Mouse (Mus musculus): ENCODE measurements around the gene Cabp1.

The Cabp1 gene

DNA sequence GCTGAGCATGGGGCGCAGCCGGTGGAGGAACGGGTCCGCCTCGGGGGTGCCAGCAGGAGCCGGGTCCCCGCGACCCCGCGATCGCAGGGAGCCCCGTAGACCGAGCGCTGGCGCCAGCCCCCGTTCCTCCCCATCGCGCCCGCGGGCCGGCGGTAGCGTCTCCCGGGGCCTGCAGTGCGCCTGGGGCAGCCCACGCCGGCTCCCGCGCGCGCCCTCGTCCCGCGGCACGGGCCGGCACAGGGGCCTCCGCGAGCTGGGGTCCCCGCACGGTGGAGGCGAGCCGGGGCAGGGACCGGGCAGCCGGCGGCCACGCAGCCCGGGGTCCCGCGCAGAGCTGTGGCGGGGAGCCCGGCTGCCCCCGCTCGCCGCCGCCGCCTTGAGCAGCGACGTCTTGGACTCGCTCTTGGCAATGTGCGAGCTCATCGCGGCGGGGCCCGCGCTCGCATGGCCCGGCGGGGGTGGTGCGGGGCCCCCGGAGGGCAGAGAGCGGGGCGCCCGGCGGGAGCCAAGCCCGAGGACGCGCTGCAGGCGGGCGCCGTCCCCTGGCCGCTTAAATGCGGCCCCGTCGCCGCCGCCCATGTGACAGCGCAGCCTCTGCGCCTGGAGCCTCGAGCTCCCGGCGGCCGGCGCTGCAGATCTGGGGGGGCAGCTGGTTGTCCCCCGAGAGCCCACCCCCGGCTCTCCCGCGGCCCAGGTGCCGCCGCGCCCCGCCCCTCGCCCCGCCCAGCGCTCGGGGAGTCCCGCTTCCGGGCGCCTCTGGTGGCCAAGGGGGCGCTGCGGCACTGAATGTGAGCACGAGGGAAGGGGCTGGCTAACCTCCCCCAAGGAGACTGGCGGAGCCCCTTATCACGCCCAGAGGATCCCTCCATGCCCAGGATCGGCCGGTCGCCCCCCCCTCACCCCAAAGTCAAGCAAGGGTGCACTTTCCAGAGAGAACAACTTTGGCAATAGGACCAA is at the start of gene Cabp1:
Cabp1 (minus strand) TSS at position 713 of the 957 bp plus-strand sequence.
- DNase-seq (ENCODE audit: low spot score), result no peak

DNA sequence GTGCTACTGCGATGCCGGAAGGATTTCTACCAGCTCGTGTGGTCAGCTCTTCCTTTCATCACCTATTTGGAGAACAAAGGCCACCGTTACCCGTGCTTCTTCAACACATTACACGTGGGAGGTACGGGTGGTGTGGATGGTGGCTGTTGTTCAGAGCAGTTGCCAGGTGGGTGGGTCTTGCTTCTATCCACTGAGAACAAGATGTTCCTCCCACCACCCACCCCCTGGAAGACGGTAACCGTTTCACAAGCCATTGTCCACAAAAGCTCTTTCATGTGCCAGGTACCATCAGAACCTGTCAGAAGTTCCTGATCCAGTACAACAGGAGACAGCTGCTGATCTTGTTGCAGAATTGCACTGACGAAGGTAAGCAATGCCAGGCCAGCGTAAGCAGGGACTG is 46.0 kb upstream of the Cabp1 start:
- DNase-seq (ENCODE audit: low spot score), result no peak

DNA sequence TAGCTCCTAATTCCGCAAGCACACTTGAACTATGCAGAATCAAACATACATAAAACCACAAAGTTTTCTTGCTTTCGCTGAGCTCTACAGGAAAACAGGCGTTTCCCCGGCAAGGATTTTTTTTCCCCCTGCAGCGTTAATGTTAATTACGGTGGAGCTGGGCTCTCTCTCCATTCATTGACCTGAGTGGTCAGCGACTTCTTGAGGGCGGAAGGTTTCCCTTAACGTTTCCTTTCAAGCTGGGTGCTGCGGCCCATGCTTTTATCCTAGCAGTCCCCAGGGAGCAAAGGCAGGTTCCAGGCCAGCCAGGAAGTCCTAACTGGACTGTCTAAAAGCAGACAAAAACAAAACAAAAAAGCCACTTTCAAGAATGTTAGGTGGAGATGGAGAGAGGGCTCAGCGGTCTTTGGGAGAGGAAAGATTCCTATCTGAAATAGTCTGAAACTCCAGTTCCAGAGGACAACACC is 44.6 kb upstream of the Cabp1 start:
- no peak for DNase-seq (ENCODE audit: low spot score)

DNA sequence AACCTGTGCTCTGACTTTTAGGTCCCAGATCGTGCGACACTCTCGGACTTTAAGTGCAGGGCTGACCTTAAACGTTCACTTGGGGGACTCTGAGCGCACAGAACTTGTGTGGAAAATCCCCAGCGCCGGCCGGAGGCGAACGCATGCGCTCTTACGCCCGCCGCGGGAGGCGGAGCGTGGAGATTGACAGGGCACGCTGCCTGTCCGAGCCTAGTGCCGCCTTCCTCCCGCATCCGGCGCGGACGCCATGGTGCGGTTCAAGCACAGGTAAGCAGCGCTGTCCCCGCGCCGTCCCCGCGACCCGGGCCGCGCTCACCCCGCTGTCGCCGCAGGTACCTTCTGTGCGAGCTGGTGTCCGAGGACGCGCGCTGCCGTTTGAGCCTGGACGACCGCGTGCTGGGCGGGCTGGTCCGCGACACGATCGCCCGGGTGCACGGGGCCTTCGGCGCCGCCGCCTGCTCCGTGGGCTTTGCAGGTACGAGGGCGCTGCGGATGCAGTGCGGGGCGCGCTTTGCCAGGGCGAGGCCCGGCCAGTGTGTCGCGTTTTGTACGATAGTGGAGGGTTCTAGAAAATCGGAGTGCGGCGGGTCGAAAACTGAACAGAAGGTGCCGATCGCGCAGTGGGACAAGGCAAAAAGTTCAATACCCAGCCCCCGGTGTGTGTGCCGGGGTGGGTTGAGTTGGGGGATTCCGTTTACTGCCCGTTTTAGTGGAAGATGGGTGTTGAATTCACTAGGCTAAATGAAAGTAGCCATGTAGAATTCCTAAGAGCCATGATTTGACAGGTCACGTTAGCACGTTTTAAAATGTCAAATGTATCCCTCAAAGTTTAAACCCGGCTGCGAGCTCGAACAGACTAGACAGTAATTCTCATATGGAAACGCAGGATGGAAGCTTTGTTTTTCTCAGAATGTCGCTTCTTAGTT is 43.9 kb upstream of the Cabp1 start:
- peak; percentile 71 for DNase-seq (ENCODE audit: low spot score)

DNA sequence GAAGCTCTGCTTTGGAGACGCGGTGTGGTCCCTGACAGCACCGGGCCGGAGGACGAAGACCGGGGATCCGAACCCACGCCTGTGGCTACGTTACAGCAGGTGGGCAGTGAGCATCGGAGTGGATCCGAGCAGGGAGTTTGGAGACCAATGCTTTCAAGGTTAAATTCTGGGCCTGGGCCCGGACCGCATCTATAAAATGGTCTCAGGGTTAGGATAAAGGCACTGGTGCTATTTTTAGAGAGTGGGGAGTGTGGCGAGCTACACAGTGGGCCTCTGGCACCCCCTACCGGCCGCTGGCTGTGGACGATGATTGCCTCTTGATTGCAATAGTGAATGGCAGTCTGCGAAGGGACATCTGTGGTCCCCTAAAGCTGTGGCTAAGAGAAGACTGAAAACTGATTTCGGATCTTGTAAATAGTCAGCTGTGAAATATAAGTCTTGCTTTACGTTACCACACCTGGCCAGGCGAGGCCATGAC is 41.6 kb upstream of the Cabp1 start, which contains the start of gene Pop5:
Pop5 (plus strand) TSS at position 51 of the 478 bp plus-strand sequence.
- DNase-seq (ENCODE audit: low spot score), result peak; percentile 71

DNA sequence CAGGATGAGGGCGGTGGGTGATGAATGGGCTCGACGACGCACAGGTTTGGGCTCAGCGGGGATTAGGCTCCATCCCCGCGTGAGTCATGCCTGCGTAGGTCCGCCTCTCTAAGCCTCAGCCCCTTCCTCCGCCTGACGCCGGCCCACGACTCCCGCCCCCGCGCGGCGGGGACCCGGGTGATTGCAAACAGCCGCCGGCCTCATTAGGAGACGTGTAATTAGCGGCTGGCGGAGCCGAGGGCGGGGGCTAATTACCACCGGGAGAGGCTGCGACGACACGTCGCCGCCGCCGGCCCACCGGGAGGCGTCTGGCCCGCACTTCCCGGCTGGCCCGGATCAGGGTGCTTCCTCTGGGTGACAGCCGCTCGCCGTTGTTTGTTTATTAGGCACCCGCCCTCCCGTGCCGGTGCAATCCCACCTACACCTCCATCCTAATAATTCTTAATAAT is 41.2 kb upstream of the Cabp1 start:
- DNase-seq (ENCODE audit: low spot score), result peak; percentile 24

DNA sequence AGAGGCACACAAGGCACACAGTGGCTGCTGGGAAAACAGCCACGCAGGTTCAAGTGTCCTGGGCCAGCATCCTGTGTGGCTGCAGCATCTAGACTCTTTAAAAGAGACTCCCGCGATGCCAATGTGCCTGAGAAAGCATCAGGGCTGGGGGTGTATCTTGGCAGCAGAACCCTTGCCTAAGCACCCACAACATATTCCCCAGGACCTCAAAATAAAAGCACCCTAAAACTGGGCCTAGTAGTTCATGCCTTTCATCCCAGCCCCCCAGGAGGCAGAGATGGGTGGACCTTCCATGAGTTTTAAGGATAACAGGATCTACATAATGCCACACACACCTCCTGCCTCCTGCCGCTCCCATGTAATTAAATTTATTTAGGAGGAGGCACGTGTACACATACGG is 40.3 kb upstream of the Cabp1 start:
- no peak for DNase-seq (ENCODE audit: low spot score)

DNA sequence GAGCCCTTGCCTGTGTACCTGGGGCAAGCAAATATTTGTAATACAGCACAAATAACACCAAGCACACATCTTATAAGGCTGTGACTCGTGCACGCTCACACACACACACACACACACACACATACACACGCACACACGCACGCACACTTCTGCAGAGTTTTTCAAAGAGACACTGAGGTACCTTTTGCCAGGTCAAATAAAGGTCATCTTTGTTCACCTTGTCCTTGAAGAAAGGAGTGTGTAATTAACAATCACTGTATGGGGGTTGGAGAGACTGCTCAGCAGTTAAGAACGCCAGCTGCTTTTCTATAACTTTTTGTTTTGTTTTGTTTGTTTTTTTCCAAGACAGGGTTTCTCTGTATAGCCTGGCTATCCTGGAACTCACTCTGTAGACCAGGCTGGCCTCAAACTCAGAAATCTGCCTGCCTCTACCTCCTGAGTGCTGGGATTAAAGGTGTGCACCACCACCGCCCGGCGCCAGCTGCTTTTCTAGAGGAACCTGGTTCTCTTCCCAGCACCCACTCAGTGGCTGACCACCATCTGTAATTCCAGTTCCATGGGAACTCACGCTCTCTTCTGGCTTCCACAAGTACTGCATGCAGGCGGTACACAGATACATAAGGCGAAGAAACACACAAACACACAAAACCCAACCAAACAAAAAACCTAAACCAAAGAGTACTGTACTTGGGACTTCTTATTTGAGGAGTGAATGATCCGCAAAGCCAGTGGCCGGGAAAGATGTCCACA is 39.0 kb upstream of the Cabp1 start:
- DNase-seq (ENCODE audit: low spot score), result no peak

DNA sequence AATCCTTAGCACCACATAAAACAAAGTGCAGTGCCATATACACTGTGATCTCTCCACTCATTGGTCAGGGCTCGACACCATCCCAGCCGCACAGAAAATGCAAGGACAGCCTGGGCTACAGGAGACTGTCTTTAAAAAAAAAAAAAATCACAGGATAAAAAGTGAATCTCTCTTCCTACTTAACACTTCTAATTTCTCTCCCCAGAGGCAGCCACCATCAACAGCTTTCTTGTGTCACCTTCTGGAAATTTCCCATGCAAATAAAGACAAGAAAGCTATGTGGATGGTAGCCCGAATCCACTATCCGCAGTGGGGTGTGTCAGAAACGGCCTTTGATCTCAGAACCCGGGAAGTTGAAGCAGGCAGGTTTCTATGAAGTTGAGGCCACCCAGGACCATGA is 38.3 kb upstream of the Cabp1 start:
- DNase-seq (ENCODE audit: low spot score), result no peak

DNA sequence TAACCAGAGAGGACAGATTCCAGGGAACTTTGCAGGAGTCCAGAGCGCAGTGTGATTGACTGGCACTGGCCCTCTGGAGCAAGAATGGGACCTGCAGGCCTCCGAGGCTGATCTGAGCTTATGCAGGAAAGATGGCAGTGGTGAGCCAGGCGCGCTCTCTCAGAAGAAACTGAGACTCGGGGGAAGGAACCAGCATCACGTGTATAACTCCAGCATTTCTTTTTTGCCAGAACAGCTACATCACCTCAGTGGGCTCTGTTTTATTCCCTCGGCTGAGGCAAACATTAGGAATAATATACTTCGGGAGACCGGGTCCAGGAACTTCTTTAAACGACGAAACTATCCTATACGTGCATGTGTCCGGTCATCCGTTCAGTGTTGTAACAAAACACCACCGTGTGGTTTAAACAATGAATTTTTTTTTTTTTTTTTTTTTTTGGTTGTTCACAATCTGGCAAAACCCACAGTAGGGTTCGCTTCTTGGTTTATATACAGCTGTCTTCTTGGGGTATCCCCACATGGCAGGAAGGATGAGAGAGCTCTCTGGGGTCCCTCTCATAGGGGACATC is 37.5 kb upstream of the Cabp1 start:
- no peak for DNase-seq (ENCODE audit: low spot score)

DNA sequence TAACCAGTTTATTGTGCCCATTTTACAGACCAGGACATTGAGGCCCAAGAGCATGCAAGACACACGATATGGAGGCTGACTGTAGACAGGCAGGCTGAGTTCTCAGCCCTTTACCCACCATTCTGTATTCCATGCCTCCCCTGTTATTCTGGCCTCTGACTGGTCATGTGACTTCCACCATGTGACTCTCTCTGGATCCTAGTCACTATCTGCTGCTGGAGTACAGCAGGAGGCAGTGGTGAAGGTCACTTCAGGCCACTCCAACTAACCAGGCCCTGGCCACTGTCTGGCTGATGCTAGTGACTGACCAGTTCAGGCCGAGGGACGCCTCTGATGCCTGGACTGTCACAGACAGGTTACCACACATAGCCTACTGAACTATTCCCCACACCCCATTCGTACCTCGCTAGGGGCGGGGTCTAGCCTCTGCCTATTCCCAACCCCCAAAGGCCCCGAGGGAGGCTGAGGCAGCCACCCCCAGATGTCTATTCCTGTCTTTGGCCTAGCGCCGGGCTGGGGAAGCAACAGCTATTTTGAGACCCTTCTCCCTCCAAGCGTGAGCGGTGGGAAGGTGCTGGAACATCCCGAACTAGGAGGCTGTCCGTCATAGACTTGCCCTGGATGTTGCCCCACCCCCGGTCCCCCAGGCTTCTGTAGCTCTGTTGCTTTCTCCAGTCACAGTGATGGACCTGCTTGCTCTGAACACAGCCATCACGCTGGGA is 36.8 kb upstream of the Cabp1 start:
- DNase-seq (ENCODE audit: low spot score), result no peak

DNA sequence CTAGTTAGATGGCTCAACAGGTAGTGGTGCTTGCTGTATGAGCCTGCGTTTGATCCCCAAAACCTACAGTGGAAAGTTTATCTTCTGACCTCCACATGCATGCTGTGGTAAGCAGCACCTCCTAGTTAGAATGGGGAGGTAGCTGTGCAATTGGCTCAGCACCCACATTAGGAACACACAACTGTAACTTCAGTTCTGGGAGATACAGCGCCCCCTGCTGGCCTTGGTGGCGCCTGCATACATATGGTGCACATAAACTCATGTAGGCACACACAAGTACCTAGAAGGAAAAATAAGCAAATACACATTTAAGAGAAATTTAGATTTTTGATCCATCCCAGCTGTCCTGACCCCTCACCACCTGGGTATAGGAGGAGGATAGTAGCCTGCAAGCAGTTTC is 28.3 kb upstream of the Cabp1 start:
- no peak for DNase-seq (ENCODE audit: low spot score)

DNA sequence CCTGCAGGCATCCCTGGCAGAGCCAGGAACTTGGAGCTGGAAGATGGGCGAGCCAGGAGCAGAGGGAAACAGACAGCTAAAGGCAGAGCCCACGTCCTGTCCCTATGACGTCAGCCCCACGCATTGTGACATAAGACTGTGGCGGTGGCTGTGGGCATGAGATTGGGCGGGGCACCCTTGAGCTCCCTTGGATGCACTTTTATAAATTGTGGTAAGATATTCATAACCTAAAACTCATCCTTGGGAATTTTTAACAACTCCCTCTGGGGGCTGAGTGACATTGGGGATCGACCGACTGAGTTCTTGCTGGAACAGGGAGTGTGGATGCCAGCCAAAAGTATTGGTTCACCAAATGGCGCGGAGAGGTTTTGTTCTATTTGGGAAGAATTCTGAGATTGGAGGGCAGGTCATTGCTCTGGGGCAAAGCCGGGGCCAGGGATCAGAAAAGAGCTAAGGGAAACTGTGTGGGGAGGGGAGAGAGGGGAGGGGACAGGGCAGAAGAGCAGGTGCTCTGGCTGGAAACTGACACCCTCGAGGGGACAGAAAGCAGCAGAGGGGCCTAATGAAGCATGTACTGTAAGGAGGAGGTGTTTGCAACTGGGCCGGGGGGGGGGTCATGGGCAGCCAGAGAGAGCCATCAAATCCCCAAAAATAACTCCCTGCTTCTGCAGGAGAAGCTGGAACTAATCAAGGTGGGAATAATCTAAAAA is 26.9 kb upstream of the Cabp1 start:
- DNase-seq (ENCODE audit: low spot score), result no peak

DNA sequence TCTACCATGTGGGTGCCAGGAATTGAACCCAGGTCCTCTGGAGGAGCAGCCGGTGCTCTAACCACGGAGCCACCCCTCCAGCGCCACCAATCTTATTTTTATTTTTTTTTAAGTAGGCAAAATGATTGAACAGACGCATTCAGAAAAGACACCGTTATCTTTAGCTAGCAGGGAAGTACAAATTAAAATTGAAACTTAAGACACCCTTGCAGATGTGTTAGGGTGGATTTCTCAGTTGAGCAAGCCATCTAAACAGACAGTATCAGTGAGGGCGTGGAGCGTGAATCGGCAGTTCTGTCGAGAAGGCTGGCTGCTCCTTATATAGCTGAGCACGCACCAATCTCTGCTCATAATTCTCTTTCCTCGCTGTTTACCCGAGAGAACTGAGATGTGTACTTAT is 23.8 kb upstream of the Cabp1 start:
- no peak for DNase-seq (ENCODE audit: low spot score)

DNA sequence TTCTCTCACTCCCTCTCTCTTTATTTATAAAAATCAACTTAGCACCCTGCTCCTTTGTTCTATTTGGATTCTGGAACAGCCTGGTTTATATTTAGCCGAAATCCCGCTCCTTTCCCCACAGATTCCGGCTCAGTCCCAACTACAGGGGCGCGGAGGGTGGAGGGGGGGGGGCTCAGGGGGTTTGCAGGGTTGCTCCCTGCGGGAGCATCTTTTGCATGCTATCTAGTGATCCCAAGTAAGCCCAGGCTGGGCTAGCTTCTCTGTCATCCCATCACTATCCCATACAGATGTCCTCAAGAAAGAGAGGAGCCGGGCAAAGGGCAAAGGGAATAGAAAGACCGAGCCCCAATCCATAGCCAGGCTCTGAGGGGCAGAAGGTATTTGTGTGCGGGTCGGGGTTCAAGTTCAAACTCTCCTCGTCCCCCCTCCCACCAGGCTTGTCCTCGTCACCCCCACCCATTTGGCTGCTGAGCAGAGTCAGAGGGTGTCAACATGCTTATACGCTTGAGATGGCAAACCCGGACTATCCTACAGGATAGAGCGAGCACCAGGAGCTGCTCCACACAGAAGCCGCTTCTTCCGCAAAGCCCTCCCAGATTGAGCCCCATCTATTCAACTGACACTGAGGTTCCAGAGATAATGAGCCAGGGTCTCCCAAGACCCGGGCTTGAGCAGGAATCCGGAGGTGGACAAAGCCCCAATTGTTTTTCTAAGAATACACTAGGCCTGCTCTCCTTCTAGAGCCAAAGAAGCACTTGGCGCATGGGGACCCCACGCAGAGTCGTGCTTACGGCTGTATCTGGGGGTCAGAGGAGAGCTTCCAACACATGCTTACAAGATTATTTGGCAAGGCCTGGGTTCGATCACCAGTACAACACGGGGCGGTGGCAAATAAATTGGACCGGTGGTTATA is 21.3 kb upstream of the Cabp1 start:
- DNase-seq (ENCODE audit: low spot score), result no peak

DNA sequence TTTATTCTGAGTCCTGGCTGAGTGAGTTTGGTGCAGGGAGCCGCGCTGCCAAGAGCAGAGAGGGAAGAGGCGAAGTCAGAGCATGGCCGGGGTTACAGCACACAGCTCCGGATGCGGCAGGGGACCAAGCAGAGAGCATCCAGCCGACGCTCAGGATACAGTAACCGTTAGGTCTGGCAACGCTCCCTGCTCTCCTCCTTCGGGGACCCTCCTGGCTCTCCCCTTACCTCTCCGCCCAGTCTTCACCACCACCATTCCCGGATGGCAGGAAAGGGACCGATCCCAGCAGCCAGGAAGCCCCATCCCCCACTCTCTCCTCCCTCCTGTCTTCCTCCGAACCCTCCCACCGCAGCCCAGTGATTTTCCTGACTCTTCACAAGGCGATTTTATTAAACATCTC is 20.7 kb upstream of the Cabp1 start:
- DNase-seq (ENCODE audit: low spot score), result no peak

DNA sequence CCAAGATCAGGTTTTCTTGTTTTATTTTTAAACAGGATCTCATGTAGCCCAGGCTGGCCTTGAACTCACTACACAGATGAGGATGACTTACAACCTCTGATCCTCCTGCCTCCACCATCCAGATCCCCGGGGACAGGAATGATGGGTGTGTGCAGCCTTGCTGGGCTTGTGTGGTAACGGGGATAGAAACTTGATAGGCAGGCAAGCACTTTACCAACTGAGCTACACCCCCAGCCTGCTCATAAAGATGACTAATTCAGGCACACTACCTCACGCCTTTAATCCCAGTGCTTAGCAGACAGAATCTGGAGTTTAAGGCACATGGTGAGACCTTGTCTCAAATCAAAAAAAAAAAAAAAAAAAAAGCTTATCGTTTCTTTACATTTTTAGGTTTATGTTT is 18.7 kb upstream of the Cabp1 start:
- no peak for DNase-seq (ENCODE audit: low spot score)

DNA sequence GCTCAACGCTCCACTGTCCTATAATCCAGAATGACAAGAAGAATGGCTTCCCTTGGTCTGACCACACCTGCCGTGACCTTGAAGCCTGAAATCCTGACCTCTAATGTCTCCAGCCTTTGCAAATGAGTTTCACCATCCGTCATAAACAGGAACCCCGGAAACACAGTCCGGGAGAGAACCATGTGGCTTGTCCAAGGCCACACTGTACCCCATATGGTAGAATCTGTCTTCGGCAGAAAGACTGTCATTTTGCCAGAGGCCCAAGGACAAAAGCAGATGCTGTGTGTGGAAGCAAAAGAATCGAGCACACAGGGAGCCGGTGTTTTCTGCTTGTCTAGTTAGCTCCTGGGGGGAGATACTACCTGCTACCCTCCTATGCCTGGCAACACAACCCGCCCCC is 18.3 kb upstream of the Cabp1 start:
- no peak for DNase-seq (ENCODE audit: low spot score)

DNA sequence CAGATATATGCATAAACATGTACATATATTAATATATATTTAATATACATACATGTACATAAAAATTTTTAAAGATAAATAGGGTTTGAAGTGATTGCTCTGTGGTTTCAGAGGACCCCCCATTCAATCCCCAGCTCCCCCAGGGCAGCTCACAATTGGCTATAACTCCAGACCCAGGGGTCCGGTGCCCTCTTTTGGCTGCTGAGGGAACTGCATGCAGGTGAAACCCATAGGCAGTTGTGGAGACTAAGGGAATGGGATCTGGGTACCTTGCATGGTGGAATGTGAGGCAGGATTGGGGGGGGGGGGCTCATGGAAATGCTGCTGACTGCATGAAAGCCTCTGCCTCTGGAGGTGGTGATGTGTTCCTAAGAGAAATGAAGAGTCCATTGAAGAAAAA is 16.2 kb upstream of the Cabp1 start:
- no peak for DNase-seq (ENCODE audit: low spot score)
